Mouse (Mus musculus) adrenal gland, adult (tissue): ENCODE results near the gene Tnfrsf1b.
"Not testable (repeated sequence)": the region's sequence is repeated elsewhere in the genome, so short reads cannot be mapped to it uniquely, and the experiment has no call there.

Experiments
- DNase-seq, 2 experiments: peaks; one replicate each; pipeline ENCODE4 v3.0.0; 2022 to 2023; ENCODE audit warnings: low spot score in 1 of 2; ENCODE audit not compliant: inconsistent age in 2 of 2

Gene Tnfrsf1b

DNA sequence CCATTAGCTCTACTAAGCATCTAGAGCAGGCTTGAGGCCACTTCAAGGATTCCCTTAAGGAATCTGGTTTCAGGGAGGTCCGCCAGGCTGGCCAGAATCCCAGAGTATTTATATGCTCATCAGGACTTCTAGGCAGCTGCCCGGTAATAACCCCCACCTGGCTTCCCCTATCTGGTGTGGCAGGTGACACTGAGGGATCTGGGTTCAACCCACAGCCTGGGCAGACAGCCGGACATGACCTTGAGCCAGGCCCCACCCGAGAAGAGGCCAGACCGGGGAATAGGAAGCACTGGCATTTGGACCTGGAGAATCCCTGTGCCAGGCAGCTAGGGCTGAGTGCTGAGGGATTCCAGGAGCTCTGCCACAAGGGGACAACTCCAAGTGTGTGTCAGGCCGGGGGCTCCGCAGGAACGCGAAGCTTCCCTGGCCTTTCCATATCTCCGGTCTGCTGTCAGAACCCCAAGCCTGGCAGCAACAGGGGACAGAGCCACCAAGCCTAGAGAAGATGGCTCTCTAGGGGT is 52.6 kb downstream of the Tnfrsf1b start:
- peak; percentile 77 to 90 for DNase-seq

DNA sequence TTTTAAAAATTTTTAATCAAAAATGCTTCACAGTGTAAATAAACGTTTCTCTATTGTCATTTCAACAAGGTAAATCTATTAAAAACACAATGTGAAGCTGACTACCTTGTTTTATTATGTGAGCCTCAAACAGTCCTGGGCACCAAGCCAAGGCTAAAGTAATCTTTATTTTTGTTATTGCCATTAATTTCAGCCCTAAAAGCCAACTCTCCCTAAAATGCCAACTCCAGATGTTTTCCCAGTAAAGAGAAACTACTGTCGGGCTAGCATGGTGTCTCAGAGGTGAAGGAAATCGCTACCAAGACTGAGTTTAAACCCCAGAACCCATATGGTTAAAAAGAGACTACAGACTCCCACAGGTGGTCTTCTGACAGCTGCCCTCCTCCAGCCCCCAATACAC is 53.3 kb downstream of the Tnfrsf1b start:
- peak in 1 of 2 experiments; percentile 72 for DNase-seq

DNA sequence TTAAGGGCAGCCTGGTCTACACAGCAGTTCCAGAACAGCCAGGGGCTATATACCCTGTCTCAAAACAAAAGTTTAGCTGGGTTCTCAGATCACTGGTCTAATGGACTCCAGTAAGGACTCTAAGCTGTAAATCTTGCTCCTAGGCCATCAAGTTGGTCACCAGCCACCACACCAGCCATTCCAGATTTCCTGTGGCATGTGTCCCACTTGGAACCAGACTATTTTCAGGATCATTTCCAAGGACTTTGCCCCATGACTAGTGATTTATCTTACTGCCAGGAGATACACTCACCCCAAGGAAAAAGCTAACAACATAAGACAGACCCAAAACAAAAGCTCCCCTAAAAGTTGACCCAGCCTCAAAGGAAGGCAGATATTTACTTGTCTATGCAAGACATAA is 54.0 kb downstream of the Tnfrsf1b start:
- DNase-seq: peak; percentile 81 to 93

DNA sequence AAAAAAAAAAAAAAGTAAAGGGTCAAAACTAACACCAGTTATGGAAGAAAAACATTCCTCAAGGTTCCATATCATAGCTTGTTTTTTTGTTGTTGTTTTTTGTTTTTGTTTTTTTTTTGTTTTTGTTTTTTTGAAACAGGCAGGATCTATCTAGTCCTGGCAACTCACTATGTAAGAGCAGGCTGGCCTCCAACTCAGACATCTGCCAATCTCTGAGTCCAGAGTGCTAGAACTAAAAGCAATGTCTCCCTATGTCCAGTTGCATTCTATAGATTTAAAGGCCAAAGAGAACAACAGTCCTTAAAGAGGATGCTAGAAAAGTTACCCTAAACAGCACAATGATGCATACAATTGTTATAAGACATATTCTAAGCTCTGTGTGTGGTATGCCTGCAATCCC is 58.1 kb downstream of the Tnfrsf1b start:
- DNase-seq: no peak

DNA sequence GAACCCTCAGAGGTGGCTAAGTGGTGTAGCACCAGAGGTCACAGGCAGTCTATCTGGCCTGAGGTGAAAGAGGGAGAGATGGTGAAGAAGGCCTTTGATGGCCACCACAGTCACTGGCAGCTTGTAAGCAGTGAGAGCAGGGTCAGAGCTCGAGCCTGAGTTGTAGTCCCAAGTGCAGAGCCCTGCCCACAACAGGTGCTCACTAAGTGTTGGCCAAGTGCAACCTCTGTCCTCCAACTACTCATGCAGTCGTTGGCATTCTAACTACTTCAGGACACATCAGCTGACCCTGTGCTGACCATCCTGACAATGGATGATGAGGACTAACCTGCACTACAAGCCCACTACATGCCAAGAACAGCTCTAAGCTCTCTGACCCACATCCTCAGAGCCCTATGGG is 59.1 kb downstream of the Tnfrsf1b start:
- no peak for DNase-seq

DNA sequence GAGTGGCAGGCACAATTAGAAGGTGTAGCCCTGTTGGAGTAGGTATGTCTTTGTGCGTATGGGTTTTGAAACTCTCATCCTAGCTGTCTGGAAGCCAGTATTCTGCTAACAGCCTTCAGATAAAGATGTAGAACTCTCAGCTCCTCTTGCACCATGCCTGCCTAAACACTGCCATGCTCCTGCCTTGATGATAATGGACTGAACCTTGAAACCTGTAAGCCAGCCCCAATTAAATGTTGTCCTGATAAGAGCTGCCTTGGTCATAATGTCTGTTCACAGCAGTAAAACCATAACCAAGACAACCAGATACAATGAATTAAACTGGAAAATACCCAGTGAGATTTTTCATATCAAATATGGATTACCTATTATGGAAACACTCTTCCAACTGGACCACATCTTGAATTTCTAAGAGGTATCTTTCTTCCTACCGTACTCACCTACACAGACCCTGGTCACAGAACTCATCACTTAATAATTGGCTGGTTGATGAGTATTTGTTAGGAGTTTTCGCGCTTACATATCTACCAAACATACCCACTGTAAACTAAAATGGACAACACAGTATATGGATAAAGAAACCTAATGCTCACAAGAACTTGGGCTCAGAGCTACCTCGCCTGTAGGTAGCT is 67.6 kb downstream of the Tnfrsf1b start:
- no peak for DNase-seq

DNA sequence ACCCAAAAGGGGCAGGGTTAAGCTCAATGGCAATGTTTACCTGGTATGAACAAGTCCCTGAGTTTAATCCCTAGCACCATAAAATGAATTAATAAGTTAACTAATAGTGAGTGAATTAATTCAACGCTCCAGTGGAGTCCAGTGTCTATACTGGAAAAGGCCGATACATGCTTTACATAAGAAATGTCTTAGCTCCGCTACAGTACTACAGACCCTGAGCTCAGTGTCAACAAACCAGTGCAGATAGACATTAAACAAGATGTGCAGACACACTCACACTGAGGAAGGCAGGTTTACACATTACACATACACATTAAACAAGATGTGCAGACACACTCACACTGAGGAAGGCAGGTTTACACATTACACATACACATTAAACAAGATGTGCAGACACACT is 81.1 kb downstream of the Tnfrsf1b start:
- not testable (repeated sequence) for DNase-seq

DNA sequence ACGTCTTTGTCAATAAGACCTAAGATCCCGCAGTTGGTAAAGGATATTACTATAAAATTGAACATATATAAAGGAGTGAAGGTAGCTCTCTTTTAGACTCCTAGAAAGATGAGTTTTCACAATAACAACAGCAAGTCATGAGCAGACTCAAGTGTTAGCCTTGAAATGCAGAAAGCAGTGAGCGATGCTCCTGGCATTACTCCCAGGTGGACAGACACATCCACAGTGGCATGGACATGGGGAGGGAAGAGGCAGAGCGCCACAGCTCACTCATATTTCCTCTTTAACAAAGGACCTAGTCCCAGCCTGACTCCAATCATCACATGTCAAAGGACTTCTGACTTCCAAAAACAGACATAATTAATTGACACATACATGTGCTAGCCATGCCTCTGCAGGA is 82.6 kb downstream of the Tnfrsf1b start:
- DNase-seq: peak; percentile 51 to 79
